Mouse (Mus musculus) cortical plate, adult 2 months (tissue): ENCODE results near the gene Got1.

Experiments used
- CTCF ChIP-seq: fragments of 200-500 bp; IDR thresholded peaks from 2 replicates; pipeline ENCODE4 v1.5.1; 2011; ENCODE audit warnings: mild to moderate bottlenecking, control low read depth, low read length; ENCODE audit not compliant: insufficient read depth; ENCODE audit errors: extremely low read depth
- POLR2A ChIP-seq: fragments of 200-500 bp; IDR thresholded peaks from 2 replicates; pipeline ENCODE4 v1.6.1; 2011; ENCODE audit warnings: mild to moderate bottlenecking, low read length, control low read depth; ENCODE audit not compliant: insufficient read depth; ENCODE audit errors: extremely low read depth

DNA sequence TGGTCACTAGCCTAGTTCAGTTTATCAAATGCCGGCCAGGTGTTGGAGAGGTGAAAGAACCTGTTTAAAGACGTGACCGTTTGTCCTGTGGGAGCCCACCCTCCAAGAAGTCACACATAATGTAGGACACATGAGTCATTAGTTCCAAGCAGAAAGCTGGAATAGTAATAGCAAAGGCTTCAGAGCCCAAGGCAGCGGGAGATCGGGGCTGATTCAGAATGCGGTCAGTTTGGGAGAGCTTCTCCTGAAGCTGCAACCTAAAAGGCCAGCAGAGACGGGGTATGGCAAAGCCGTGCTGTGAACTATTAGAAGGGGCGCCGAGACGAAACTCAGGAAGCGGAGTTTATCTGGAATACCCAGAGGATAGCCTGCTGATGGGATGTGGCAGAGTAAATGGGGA is 63.9 kb downstream of the Got1 start:
- TF ChIP-seq CTCF: no peak
- no peak for TF ChIP-seq POLR2A
